Mouse (Mus musculus) G1E (cell line): Measurements from ENCODE around the gene Fip1l1.

Source experiments
- CTCF ChIP-seq: IDR thresholded peaks from 2 replicates; pipeline ENCODE4 v1.5.1; 2012; ENCODE audit warnings: low read depth, low read length, inconsistent platforms, mixed read lengths
- GATA1 ChIP-seq: IDR thresholded peaks from 2 replicates; pipeline ENCODE4 v1.6.1; 2012; ENCODE audit warnings: borderline replicate concordance, low read length, inconsistent platforms, mixed read lengths
- GATA2 ChIP-seq: IDR thresholded peaks from 2 replicates; pipeline ENCODE4 v1.6.1; 2012; ENCODE audit warnings: low read depth, low read length, inconsistent platforms, borderline replicate concordance
- TAL1 ChIP-seq: conservative IDR thresholded peaks from 2 replicates; pipeline ENCODE4 v1.6.1; 2012; ENCODE audit warnings: low read depth, low read length, inconsistent platforms, mixed read lengths

DNA sequence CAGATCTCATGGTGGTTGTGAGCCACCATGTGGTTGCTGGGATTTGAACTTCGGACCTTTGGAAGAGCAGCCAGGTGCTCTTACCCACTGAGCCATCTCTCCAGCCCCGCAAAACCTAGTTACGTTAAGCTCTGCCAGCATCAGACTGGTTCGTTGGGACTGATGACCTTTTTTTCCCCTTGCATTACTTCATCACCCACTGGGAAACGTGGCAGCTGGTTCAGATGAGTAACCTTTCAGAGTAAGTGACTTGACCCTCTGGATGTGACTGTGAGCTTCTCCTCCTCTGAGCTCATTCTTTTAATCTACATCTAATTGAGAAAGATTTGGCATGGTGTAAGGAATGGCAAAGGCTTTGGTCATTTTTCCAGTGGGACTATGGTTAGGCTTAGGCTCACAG is 64.8 kb downstream of the Fip1l1 start:
- no peak for TF ChIP-seq CTCF
- no peak for TF ChIP-seq TAL1
- no peak for TF ChIP-seq GATA1
- TF ChIP-seq GATA2: no peak
